Mouse (Mus musculus): ENCODE data around the gene C1qa.

DNA sequence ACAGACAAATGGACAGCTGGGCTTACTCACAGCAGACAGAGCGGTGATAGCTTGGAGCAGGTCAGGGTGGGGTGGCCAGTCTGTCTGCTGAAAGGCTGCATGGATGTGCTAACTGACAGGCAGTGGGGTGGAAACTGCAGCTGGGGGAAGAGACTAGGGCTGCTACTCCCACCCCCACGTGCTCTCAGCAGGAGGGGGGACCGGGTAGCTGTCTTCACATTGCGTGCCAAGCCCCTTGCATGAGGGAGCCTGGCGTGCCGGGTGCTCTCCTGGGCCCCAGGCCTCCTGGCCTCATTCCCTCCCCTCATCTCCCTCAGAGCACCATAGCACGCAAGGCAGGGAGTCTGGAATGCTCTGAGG lies 18.5 kb upstream of the C1qa start:
- TF ChIP-seq CTCF (IDR thresholded peaks at IDR 0.05; ENCODE audit: low read depth, low read length), result no peak
- TF ChIP-seq POLR2A (IDR thresholded peaks at IDR 0.05; ENCODE audit: borderline replicate concordance, low read depth, low read length), result no peak

Measured in bone marrow macrophage, adult 2 months (primary cell).